Mouse (Mus musculus): Measurements from ENCODE around the gene Prpsap2. TPM values are rescaled to one million over a fixed set of nuclear protein-coding genes. Genes with fewer than 3 reads are reported as not detected.

Prpsap2 gene
- total and polyA plus RNA-seq, 3 experiments: 29.0 to 30.7 TPM; not detected in 1

GRCm38 (mm10) chr11:61706232-61706631 is 55.7 kb downstream of the Prpsap2 start:
- H3K36me3 ChIP-seq (ENCODE audit: control insufficient read depth in 1 of 2, insufficient read depth in 2 of 2, low read length in 2 of 2): no peaks in the 10 kb centered on the region; a peak in 1 of 4 replicates

GRCm38 (mm10) chr11:61705581-61705980 is 56.3 kb downstream of the Prpsap2 start:
- DNase-seq (ENCODE audit: low read depth, low spot score): no peak
- H3K36me3 ChIP-seq (ENCODE audit: control insufficient read depth in 1 of 2, insufficient read depth in 2 of 2, low read length in 2 of 2): no peaks in the 10 kb centered on the region; a peak in 1 of 4 replicates

More at GRCm38 (mm10) chr11:61706232-61706631, 55.7 kb downstream of the Prpsap2 start:
- Histone ChIP-seq H3K4me1 (ENCODE audit: control insufficient read depth in 1 of 2, insufficient read depth in 2 of 2, low read length in 2 of 2) (no peaks in the 10 kb centered on the region), H3K79me2 (ENCODE audit: control insufficient read depth, insufficient read depth, low read length, poor library complexity) (no peaks in the 10 kb centered on the region), H3K4me3 (ENCODE audit: control insufficient read depth in 1 of 2, insufficient read depth in 1 of 2, low read depth in 2 of 2, low read length in 2 of 2) (no peak overlapping the region), H3K9ac (ENCODE audit: control insufficient read depth, low read depth, low read length, poor library complexity, severe bottlenecking) (no peak overlapping the region), H3K9me3 (replicated peaks; ENCODE audit: insufficient read depth, low read length) (no peaks in the 10 kb centered on the region), H3K27me3 (ENCODE audit: control insufficient read depth in 1 of 2, insufficient read depth in 2 of 2, low read length in 2 of 2) (no peaks in the 10 kb centered on the region), H3K27ac (ENCODE audit: control insufficient read depth, low read depth, low read length) (no peak overlapping the region)
- TF ChIP-seq CTCF (IDR thresholded peaks at IDR 0.05 in 2 of 3, conservative IDR thresholded peaks at IDR 0.05 in 1 of 3; ENCODE audit: control insufficient read depth in 1 of 3, insufficient read depth in 1 of 3, low read depth in 2 of 3, low read length in 3 of 3, poor library complexity in 1 of 3, severe bottlenecking in 1 of 3) (no peak), MAX (IDR thresholded peaks at IDR 0.05; ENCODE audit: low read length) (no peak), USF2 (IDR thresholded peaks at IDR 0.05; ENCODE audit: borderline replicate concordance in 1 of 2, insufficient read depth in 1 of 2, low read depth in 1 of 2, low read length in 2 of 2) (no peak), POLR2A (IDR thresholded peaks at IDR 0.05; ENCODE audit: control insufficient read depth in 1 of 2, insufficient read depth in 1 of 2, low read depth in 1 of 2, low read length in 2 of 2, poor library complexity in 1 of 2) (no peak), MYC (IDR thresholded peaks at IDR 0.05; ENCODE audit: low read depth, low read length) (no peak), ZMIZ1 (IDR thresholded peaks at IDR 0.05; ENCODE audit: low read depth, low read length) (no peak), EP300 (IDR thresholded peaks at IDR 0.05; ENCODE audit: low read depth in 1 of 2, low read length in 2 of 2) (no peak), ETS1 (IDR thresholded peaks at IDR 0.05; ENCODE audit: low read depth, low read length) (no peak), GATA1 (IDR thresholded peaks at IDR 0.05; ENCODE audit: low read depth, low read length) (no peak), TAL1 (IDR thresholded peaks at IDR 0.05; ENCODE audit: low read length) (no peak), JUND (IDR thresholded peaks at IDR 0.05; ENCODE audit: low read depth, low read length) (no peak), RCOR1 (IDR thresholded peaks at IDR 0.05; ENCODE audit: low read depth, low read length) (no peak), MAFK (IDR thresholded peaks at IDR 0.05; ENCODE audit: borderline replicate concordance, low read depth, low read length) (no peak), E2F4 (IDR thresholded peaks at IDR 0.05; ENCODE audit: borderline replicate concordance, low read depth, low read length) (no peak), KAT2A (conservative IDR thresholded peaks at IDR 0.05; ENCODE audit: low read depth, low read length) (no peak), MXI1 (IDR thresholded peaks at IDR 0.05; ENCODE audit: low read depth, low read length) (no peak), BHLHE40 (IDR thresholded peaks at IDR 0.05; ENCODE audit: borderline replicate concordance, low read depth, low read length) (no peak), ZNF384 (IDR thresholded peaks at IDR 0.05; ENCODE audit: low read depth, low read length) (no peak), RAD21 (IDR thresholded peaks at IDR 0.05; ENCODE audit: low read depth, low read length) (no peak)
- DNase-seq (ENCODE audit: low read depth, low spot score): no peak

More at GRCm38 (mm10) chr11:61705581-61705980, 56.3 kb downstream of the Prpsap2 start:
- TF ChIP-seq ZKSCAN1 (IDR thresholded peaks at IDR 0.05; ENCODE audit: low read depth, low read length) (peak; percentile 74), ZC3H11A (IDR thresholded peaks at IDR 0.05; ENCODE audit: low read depth, low read length) (no peak)
- H3K27ac ChIP-seq (ENCODE audit: control insufficient read depth, low read depth, low read length): no peak overlapping the region
- H3K27me3 ChIP-seq (ENCODE audit: control insufficient read depth in 1 of 2, insufficient read depth in 2 of 2, low read length in 2 of 2): no peaks in the 10 kb centered on the region
- no peaks in the 10 kb centered on the region for H3K9me3 ChIP-seq (replicated peaks; ENCODE audit: insufficient read depth, low read length)
- no peak overlapping the region for H3K4me3 ChIP-seq (ENCODE audit: control insufficient read depth in 1 of 2, insufficient read depth in 1 of 2, low read depth in 2 of 2, low read length in 2 of 2)
- no peaks in the 10 kb centered on the region for H3K79me2 ChIP-seq (ENCODE audit: control insufficient read depth, insufficient read depth, low read length, poor library complexity)
- H3K9ac ChIP-seq (ENCODE audit: control insufficient read depth, low read depth, low read length, poor library complexity, severe bottlenecking): no peak overlapping the region
- no peaks in the 10 kb centered on the region for H3K4me1 ChIP-seq (ENCODE audit: control insufficient read depth in 1 of 2, insufficient read depth in 2 of 2, low read length in 2 of 2)

Data from MEL (cell line).